Mouse (Mus musculus): Measurements from ENCODE around the gene Dnajb12.
A peak's percentile ranks its signal among the peaks of the same experiment; 100 is the strongest.

GRCm38 (mm10) chr10:59892977-59893376 lies 13.6 kb downstream of the Dnajb12 start:
- TF ChIP-seq CTCF (IDR thresholded peaks at IDR 0.05; ENCODE audit: low read depth) (peak; percentile 97), EP300 (IDR thresholded peaks at IDR 0.05; ENCODE audit: low read depth) (no peak)

All from liver, embryonic 14.5 days (tissue).